16 mouse cellular contexts compared by ENCODE assay signal in genomic region chr5:132498896-132499295, GRCm38 (mm10).
"Had no signal": no experiment of that assay in that cellular context is flagged by ENCODE, and none has a peak within 500 bp of the region (broad histone marks: within the 10 kb centered on the region; RNA-seq: fewer than 3 reads in every experiment).

No protein-coding gene starts in this region.

- DNase-seq: retina, postnatal 1 day; right cerebral cortex, adult 18-20 months; right cerebral cortex, postnatal 14 days; right cerebral cortex, postnatal 25 days; right cerebral cortex, postnatal 4 days; spleen, adult 18-20 months; thymus, adult 18-20 months; thymus, adult 2 months; thymus, postnatal 14 days; thymus, postnatal 25 days; thymus, postnatal 36 days; thymus, postnatal 4 days had no signal

- H3K27ac ChIP-seq: neural tube, embryonic 13.5 days; neural tube, embryonic 15.5 days; stomach, embryonic 15.5 days; stomach, postnatal 0 days had no signal

- H3K9ac ChIP-seq: neural tube, embryonic 13.5 days; neural tube, embryonic 15.5 days; stomach, embryonic 15.5 days had no signal

- H3K9me3 ChIP-seq: neural tube, embryonic 13.5 days; neural tube, embryonic 15.5 days; stomach, embryonic 15.5 days had no signal

- H3K4me3 ChIP-seq: neural tube, embryonic 13.5 days; neural tube, embryonic 15.5 days; stomach, embryonic 15.5 days had no signal

- H3K36me3 ChIP-seq: neural tube, embryonic 13.5 days; neural tube, embryonic 15.5 days; stomach, embryonic 15.5 days had no signal

- H3K27me3 ChIP-seq: neural tube, embryonic 13.5 days; neural tube, embryonic 15.5 days; stomach, embryonic 15.5 days had no signal
